Mouse (Mus musculus) adrenal gland, postnatal 25 days (tissue): Measurements from ENCODE around the gene Mcu. TPM values are rescaled to one million over a fixed set of nuclear protein-coding genes. Genes with fewer than 3 reads are reported as not detected.

Experiments
- DNase-seq: peaks from one replicate; pipeline ENCODE4 v3.0.0; 2021; ENCODE audit warnings: mixed read lengths
- total RNA-seq: library from RNA; stranded (reverse); gene quantifications from 2 replicates; pipeline ENCODE4 v1.2.3, GENCODE M21; 2021

Mcu gene
- total RNA-seq, 1 experiment from 2014 or later: 52.3 TPM

GRCm38 (mm10) chr10:59613276-59613675 is 3.2 kb downstream of the Mcu start:
- DNase-seq: no peak

- DNase-seq: no peak
Observed at GRCm38 (mm10) chr10:59604879-59605464, 11.5 kb downstream of the Mcu start.

DNA sequence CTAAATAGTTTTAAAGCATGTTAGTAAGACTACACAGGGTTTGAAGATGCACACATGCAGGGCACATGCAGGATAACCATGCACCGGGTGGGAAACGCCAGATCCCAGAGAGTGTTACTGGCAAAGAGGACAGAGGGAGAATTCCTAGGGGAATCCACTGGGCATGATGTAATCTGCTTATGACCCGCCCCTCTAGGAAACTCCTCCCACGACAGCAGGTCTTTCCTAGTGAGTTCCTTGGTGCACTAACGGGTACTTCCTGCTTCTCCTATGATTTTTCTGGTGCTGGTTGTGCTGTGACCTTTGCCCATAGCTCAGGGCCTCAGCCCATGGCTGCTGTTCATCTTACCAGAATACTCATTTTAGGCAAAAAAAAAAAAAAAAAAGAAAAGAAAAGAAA is 12.6 kb downstream of the Mcu start:
- no peak for DNase-seq

DNA sequence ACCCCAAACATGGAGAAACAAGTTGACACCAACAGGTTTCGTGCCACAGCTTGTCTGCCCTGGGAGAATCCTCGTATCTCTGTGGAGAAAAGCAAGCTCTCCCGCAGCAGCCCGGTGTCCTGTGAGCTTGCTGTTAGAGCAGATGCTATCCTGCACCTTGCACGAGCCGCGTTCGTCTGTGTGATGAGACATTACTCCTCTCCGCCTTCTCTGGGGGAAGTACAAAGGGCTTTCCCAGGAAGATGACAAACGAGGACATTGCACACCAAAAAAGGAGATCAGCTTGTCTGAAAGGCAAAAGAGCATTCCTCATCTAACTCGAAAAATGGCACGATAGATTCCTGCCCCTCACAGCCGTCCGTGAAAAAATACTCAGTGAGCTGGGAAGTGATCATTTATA is 13.6 kb downstream of the Mcu start:
- DNase-seq: no peak

GRCm38 (mm10) chr10:59602043-59602442 is 14.4 kb downstream of the Mcu start:
- DNase-seq: no peak

DNA sequence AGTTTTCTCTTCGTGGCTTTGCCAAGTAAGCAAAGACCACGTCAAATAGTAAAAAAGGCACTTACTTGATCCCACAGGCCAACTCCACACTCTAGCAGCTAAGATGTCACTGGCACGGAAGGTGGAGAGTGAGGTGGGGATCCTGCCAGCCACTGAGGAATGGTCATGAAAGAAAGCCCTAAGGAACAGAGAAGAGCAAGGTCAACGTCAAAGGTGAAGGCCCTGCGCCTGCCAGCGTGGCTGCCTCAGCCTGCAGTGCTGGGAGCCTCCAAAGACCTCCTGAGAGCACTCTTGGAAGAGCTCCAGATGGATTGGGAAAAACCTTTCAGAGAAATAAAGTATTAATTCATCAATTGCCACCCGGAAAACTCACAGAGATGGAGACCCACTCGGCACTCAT is 16.0 kb downstream of the Mcu start:
- DNase-seq: peak; percentile 35

DNA sequence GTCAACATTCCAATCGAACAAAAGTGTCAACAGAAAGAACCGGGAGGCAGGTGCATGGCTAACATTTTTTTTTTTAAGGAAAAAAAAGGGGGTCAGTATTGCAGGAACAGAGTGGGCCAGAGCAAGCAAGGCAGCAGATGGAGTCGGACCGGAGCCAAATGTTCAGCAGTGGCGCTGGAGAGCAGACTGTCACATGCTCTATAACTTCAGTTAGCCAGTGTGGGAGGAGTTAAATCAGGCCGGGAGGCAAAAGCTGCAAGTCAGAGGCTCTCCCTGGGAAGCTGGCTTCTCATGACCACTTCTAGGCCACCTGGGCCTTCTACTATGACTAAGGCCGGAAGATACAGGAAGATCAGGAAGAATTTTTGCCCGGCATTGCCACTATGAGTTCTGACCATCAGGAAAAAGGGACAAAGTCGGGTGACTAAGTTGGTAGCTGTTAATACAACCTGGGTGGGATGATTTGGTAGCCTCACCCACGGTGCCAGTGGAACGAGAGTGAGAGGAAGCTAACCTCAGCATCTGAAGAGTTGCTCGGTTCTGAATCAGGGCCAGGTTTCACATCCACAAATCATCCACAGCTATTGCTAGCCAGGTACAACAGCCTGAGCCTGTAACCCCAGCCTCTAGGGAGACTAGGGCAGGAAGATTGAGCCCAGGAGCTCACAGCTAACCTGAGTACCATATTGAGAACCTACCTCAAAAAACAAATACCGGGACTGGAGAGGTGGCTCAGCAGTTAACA is 22.5 kb downstream of the Mcu start:
- DNase-seq: peak; percentile 32

DNA sequence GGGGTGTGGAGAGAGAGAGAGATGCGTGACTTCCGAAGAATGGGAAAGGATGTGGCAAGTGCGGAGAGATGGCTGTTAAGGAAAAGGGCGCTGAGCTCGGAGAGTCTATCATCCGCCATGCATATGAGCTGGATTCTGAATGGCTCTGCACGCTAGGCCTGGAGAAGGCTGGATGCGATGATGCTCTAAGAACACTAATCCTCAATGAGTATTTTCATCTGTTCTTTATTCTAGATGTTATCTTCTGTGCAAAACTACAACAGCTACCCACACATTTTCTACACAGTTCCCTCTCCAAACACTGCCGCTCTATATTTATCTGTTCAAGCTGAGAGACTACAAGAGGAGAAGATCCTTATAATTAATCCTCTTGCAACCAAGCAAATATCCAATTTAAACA is 25.9 kb downstream of the Mcu start:
- DNase-seq: no peak

DNA sequence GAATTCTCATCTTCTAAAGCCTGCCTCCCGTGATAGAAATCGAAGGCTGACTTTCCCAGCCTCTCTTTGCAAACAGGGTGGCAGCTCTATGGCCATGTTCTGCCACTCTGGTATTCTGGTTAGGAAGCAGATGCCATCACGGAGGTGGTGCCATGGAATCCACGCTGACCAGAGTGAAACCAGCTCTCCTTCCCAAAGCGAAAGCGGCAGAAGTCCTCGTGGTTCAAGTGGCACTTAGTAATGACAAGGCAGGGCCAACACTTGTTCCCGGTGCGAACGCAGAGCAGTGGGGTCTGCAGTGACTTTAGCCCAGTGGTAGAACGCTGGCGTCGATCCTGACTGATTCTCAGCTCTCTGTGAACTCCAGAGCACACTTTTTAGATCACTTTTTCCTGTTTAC is 26.6 kb downstream of the Mcu start:
- DNase-seq: no peak

- no peak for DNase-seq
Observed at GRCm38 (mm10) chr10:59589420-59589819, 27.1 kb downstream of the Mcu start.

GRCm38 (mm10) chr10:59588135-59588534 is 28.4 kb downstream of the Mcu start:
- DNase-seq: no peak

DNA sequence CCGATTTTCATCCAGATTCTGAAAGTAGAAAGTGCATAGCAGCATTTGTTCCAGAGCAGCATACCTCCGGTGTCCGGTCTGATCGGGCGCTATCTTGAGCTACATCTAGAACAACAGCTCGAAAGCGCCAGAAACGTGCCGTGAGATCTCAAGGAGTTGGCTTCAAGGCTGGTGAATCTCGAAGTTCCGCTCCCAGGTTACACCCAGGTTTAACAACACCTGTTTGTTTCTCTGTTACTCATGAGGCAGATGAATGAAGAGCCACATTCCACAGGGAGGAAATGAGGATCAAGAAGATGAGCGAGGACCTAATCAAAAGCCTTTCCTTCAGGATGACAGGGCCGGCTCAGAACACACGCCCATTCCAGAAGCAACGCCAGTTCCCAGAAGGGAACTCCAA is 29.7 kb downstream of the Mcu start:
- DNase-seq: no peak

GRCm38 (mm10) chr10:59585621-59586020 is 30.9 kb downstream of the Mcu start:
- no peak for DNase-seq

DNA sequence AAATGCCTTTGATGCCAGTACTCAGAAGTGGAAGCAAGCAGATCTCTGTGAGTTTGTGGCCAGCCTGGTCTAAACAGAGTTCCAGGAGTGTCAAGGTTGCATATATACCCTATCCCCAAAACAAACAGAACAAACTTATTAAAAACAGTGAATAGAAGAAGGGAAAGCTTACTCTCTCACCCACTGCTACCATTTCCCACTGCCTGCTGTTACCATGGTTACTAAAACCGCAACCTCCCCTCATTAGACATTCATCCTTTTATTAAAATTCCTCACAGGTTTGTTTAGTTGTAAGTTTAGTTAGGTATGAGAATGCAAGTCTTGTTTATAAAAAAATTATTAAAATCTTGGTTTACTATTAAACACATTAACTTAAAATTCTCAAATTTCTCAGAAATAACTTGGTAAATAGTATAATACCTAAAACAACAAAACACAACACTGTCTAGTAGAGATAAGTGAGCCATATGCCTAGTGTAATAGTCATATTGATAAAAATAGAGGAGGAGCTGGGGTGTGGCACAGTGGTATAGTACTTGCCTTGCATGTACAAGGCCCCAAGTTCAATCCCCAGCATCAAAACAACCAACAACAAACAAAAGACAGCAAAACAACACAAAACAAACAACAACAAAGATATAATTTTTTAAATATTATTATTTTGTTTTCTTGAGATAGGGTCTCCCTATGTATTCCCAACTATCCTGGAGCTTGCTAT is 34.5 kb downstream of the Mcu start:
- DNase-seq: no peak

- no peak for DNase-seq
Observed at GRCm38 (mm10) chr10:59580593-59581149, 35.8 kb downstream of the Mcu start.

- no peak for DNase-seq
Observed at GRCm38 (mm10) chr10:59579645-59580044, 36.8 kb downstream of the Mcu start.

GRCm38 (mm10) chr10:59577871-59578801 is 38.4 kb downstream of the Mcu start:
- peak; percentile 20 for DNase-seq

GRCm38 (mm10) chr10:59576305-59576704 is 40.2 kb downstream of the Mcu start:
- DNase-seq: no peak

GRCm38 (mm10) chr10:59571964-59572363 is 44.5 kb downstream of the Mcu start:
- no peak for DNase-seq

DNA sequence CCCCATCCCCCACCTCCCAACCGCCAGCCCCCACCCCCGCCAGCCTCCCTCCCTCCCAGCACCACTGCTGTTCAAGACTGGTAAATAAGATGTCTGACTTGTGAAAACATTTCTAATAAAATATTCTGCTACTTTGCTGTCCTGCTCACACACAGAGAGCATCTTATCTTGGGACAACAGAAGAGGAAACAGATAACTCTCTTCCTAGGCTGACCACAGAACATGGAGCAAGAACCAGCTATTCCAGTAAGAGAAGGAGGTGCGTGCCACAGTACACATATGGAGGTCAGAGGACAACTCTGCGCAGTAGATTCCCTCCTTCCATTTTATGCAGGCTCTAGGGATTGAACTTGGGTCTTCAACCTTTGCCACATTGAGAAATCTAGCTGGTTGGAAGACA is 45.2 kb downstream of the Mcu start:
- DNase-seq: no peak

DNA sequence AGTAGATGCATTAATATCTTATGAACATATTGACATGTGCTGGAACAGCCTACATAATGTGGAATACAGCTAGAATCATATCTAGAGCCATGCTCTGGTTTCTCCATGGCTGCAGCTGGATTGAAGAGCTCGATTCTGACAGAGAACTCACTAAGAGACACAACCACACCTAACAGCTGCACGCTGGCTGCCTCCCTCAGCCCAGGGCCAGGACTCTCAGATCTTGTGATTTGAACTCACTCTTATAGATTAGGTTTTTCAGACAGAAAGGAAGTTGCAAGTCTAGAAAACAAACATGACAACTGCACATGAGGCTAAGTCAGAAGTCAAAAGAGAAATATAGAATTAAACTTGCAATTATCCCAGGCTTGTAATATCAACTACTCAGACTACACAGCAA is 45.7 kb downstream of the Mcu start:
- DNase-seq: no peak

DNA sequence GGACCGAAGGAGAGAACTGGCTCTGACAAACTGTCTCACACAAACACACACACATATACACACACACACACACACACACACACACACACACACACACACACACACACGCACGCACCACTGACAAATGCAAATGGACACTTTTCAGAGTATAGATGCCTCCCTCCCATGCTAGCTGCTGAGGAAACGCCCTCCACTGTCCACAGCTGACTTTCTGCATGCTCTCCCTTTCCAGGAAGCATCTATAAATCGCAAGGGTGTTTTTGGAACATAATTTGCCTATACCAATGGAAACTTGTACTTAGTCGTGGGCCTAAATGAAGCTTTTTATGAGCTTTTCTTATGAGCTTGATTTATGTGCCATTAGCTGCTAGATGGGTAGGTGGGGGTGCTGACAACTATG is 46.1 kb downstream of the Mcu start:
- no peak for DNase-seq
